Comparison of ENCODE assay signal across 17 mouse cellular contexts in genomic region chr1:171919901-171920510, GRCm38 (mm10). TPM values are rescaled to one million over a fixed set of nuclear protein-coding genes. Genes with fewer than 3 reads are reported as not detected.
"Had no signal": no experiment of that assay in that cellular context is flagged by ENCODE, and none has a peak within 500 bp of the region (broad histone marks: within the 10 kb centered on the region; RNA-seq: fewer than 3 reads in every experiment).

No protein-coding gene starts in this region.

- H3K4me3 ChIP-seq: intestine, embryonic 15.5 days; kidney, embryonic 15.5 days; left cerebral cortex, adult 2 months; limb, embryonic 10.5 days; lung, embryonic 15.5 days; midbrain, embryonic 12.5 days; myocyte; neural tube, embryonic 15.5 days had no signal

- H3K9me3 ChIP-seq: intestine, embryonic 15.5 days; kidney, embryonic 15.5 days; limb, embryonic 10.5 days; lung, embryonic 15.5 days; midbrain, embryonic 12.5 days; neural tube, embryonic 15.5 days had no signal

- ATAC-seq: intestine, embryonic 15.5 days had no signal

- H3K4me1 ChIP-seq: intestine, embryonic 15.5 days; kidney, embryonic 15.5 days; limb, embryonic 10.5 days; lung, embryonic 15.5 days; midbrain, embryonic 12.5 days; neural tube, embryonic 15.5 days had no signal

- H3K4me2 ChIP-seq: intestine, embryonic 15.5 days; kidney, embryonic 15.5 days; liver, embryonic 11.5 days; lung, embryonic 15.5 days; midbrain, embryonic 12.5 days; neural tube, embryonic 15.5 days had no signal

- H3K36me3 ChIP-seq: intestine, embryonic 15.5 days; kidney, embryonic 15.5 days; limb, embryonic 10.5 days; lung, embryonic 15.5 days; midbrain, embryonic 12.5 days; neural tube, embryonic 15.5 days had no signal

- DNase-seq: kidney, adult 18-20 months; kidney, postnatal 14 days; right cerebral cortex, adult 18-20 months; right cerebral cortex, postnatal 25 days had no signal

- H3K27me3 ChIP-seq: intestine, embryonic 15.5 days; kidney, embryonic 15.5 days; lung, embryonic 15.5 days; midbrain, embryonic 12.5 days; neural tube, embryonic 15.5 days had no signal

- H3K9ac ChIP-seq: intestine, embryonic 15.5 days; kidney, embryonic 15.5 days; lung, embryonic 15.5 days; midbrain, embryonic 12.5 days; neural tube, embryonic 15.5 days had no signal

- H3K27ac ChIP-seq: intestine, embryonic 15.5 days; kidney, embryonic 15.5 days; left cerebral cortex, adult 2 months; limb, embryonic 10.5 days; lung, embryonic 15.5 days; midbrain, embryonic 12.5 days; neural tube, embryonic 15.5 days had no signal

RNA-seq across cellular contexts. Expression of gene Slamf6, which starts 2.7 kb away (rescaled TPM):
- total RNA-seq: layer of hippocampus, postnatal 14 days had no signal
- polyA plus RNA-seq: limb, embryonic 10.5 days; liver, embryonic 11.5 days; midbrain, embryonic 12.5 days; myocyte; stomach, embryonic 14.5 days had no signal

RNA-seq across cellular contexts. Expression of gene Gm10521, which starts 24.5 kb away (rescaled TPM):
- polyA plus RNA-seq: intestine, embryonic 15.5 days; kidney, embryonic 15.5 days; limb, embryonic 10.5 days; liver, embryonic 16.5 days; lung, embryonic 15.5 days; myocyte; neural tube, embryonic 11.5 days; neural tube, embryonic 15.5 days; stomach, embryonic 14.5 days had no signal
